Mouse (Mus musculus): Measurements from ENCODE around the gene Nfatc2ip. TPM values are rescaled to one million over a fixed set of nuclear protein-coding genes. Genes with fewer than 3 reads are reported as not detected.
A peak's percentile ranks its signal among the peaks of the same experiment; 100 is the strongest.

Gene Nfatc2ip
- polyA plus RNA-seq, 1 experiment from 2014 or later, result 3.2 TPM

DNA sequence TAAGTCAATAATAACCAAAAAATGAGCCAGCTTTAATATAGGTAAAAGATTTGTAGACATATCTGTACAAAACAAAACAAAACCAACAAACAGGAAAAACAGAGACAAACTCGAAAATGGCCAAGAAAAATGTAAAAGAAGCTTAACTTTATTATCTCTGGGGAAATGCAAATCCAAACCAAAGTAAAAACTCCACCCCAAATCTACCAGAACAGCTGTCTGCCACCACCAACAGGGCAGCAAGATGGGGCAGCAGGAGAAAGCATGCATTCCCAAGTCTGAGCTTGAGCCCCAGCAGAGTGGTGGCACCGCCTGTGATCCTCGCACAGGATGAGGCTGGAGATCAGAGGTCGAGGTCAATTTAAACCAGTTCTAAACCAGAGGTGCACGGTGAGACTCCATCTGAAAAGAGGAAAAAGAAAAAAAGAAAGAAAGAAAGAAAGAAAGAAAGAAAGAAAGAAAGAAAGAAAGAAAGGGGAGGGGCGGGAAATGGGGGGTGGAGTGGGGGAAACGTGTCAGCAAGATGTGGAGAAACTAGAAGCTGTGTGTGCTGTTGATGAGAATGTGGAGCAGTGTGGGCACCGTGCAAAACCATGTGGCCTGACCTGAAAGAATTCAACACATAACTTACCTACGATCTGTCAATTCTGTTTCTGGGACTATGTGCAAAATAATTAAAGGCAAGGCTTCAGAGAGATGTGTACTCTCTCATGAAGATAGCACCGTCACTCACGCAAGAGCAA, 43.1 kb downstream of the Nfatc2ip start:
- Histone ChIP-seq H3K9me3 (no peaks in the 10 kb centered on the region), H3K4me2 (no peak overlapping the region), H3K36me3 (no peaks in the 10 kb centered on the region), H3K27me3 (no peaks in the 10 kb centered on the region), H3K9ac (no peak overlapping the region), H3K4me1 (replicated peaks) (peaks cover 6% of the 10 kb centered on the region; the same call in 1 of the 2 replicates), H3K4me3 (no peak overlapping the region), H3K27ac (no peak overlapping the region)
- 72% methylated on average over 11 of the region's 11 CpGs for WGBS
- no peak for ATAC-seq (ENCODE audit: low FRiP score)

DNA sequence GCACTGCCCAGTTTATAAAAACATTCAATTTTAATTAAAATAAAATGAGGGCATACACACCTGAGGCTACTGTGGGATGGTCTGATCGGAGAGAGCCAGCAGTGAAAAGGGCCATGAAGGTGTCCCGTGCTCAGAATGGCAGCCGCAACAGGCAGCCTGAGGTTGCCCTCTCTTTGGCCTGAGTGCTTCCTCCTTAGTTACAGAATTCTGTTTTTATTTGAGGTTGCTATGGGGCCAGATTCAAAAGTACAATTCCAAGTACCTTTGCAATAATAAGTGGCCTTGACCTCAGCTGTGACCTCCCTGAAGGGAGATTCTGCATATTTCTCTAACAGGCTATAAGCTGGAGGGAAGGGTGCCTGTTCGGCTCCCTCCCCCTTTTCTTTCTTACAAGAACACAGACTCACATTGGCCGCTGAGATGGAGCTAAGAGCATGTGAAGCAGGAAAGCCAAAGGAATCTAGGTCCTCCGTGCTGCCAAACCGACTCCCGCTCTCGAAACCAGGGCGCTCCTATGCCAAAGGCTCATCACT, 45.1 kb downstream of the Nfatc2ip start:
- H3K4me1 ChIP-seq (replicated peaks), result peaks cover 6% of the 10 kb centered on the region; the same call in 1 of the 2 replicates
- H3K9me3 ChIP-seq, result no peaks in the 10 kb centered on the region
- H3K27ac ChIP-seq, result no peak overlapping the region
- 53% methylated on average over 10 of the region's 10 CpGs for whole genome bisulfite sequencing
- H3K9ac ChIP-seq, result 0 out of 2 replicates have a peak overlapping the region, but pooled peaks have one; percentile 0
- no peak for ATAC-seq (ENCODE audit: low FRiP score)
- no peaks in the 10 kb centered on the region for H3K27me3 ChIP-seq
- no peaks in the 10 kb centered on the region for H3K36me3 ChIP-seq
- H3K4me3 ChIP-seq, result peak overlapping the region; percentile 10; the same call in 1 of the 2 replicates
- H3K4me2 ChIP-seq, result peak overlapping the region; percentile 36; the same call in 1 of the 2 replicates

DNA sequence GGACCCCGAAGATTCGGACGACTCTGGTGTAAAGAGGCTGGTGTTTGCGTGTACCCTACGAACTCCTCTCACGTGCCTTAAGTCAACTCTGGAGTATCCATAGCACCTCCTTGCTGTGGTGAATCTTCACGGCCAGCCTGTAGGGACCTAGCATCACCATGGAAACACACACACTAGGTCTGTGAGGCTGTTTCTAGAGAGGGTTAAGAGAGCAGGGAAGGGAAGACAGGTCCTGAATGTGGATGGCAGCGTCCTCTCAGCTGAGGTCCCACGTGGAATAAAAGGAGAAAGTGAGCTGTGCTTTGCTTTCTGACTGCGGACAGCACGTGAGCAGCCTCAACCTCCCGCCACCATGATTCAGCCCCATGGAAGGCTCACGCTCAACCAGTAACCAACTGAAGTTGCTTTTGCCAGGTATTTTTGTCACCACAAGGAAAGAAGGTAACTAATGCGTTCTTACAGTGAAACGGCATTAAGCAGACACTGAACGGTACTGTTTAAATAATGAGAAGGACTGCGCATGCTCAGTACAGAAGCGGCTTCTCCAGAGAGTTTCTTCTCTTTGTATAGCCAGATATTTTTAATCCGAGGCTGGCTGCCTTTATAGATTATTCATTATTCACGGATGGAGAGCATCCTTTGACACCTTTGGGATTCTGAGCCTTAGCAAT, 45.7 kb downstream of the Nfatc2ip start:
- H3K4me1 ChIP-seq (replicated peaks), result peaks cover 6% of the 10 kb centered on the region; the same call in 1 of the 2 replicates
- 62% methylated on average over 20 of the region's 20 CpGs for WGBS
- H3K27me3 ChIP-seq, result no peaks in the 10 kb centered on the region
- peak overlapping the region; percentile 36 for H3K4me2 ChIP-seq
- H3K36me3 ChIP-seq, result no peaks in the 10 kb centered on the region
- no peak overlapping the region; the same call in 1 of the 2 replicates for H3K27ac ChIP-seq
- no peaks in the 10 kb centered on the region for H3K9me3 ChIP-seq
- ATAC-seq (ENCODE audit: low FRiP score), result no peak
- H3K9ac ChIP-seq, result 0 out of 2 replicates have a peak overlapping the region, but pooled peaks have one; percentile 0
- H3K4me3 ChIP-seq, result peak overlapping the region; percentile 10; the same call in 1 of the 2 replicates

DNA sequence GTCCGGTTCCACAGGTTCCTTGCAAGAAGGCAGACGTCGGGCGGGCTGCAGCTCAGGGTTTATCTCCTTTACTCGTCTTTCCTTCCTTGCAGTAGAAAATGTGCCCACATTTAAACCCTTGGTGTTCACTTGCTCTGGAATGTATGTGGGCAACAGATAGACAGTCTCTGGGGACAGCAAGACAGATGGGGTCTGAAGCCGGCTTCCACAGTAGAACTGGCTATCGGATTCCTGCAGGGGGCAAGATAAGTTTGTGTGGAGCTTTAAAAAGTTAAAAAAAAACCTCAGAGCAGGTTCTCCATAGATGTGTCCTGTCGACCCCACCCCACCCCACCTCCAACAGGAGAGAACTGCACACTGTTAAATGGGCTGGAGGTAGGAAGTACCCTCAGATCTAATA, 48.2 kb downstream of the Nfatc2ip start:
- Histone ChIP-seq H3K27ac (no peak overlapping the region), H3K9me3 (no peaks in the 10 kb centered on the region), H3K36me3 (no peaks in the 10 kb centered on the region), H3K4me2 (no peak overlapping the region), H3K4me1 (replicated peaks) (0 out of 2 replicates have a peak, but pooled peaks cover 6% of the 10 kb centered on the region), H3K27me3 (no peaks in the 10 kb centered on the region), H3K9ac (no peak overlapping the region), H3K4me3 (no peak overlapping the region)
- 76% methylated on average over 8 of the region's 8 CpGs for WGBS
- ATAC-seq (ENCODE audit: low FRiP score), result no peak

DNA sequence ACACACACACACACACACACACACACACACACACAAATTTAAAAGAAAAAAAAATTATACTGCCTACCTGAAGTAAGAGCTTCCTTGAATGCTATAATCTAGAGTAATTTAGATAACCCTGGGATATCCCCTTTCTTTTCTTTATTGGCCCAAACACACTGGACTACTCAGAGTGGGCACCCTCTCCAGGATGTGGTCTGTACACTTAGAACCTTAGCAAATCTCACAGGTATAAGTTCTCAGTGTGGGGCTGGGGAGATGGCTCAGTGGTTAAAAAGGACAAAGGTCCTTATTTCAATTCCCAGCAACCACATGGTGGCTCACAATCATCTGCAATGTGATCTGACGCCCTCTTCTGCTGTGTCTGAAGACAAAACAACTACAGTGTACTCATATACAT, 49.4 kb downstream of the Nfatc2ip start:
- 0 out of 2 replicates have a peak, but pooled peaks cover 6% of the 10 kb centered on the region for H3K4me1 ChIP-seq (replicated peaks)
- WGBS, result 59% methylated on average over 1 of the region's 1 CpGs
- H3K4me3 ChIP-seq, result no peak overlapping the region
- H3K27me3 ChIP-seq, result no peaks in the 10 kb centered on the region
- H3K9ac ChIP-seq, result no peak overlapping the region
- ATAC-seq (ENCODE audit: low FRiP score), result no peak
- H3K27ac ChIP-seq, result no peak overlapping the region
- no peak overlapping the region for H3K4me2 ChIP-seq
- no peaks in the 10 kb centered on the region for H3K9me3 ChIP-seq
- no peaks in the 10 kb centered on the region for H3K36me3 ChIP-seq

DNA sequence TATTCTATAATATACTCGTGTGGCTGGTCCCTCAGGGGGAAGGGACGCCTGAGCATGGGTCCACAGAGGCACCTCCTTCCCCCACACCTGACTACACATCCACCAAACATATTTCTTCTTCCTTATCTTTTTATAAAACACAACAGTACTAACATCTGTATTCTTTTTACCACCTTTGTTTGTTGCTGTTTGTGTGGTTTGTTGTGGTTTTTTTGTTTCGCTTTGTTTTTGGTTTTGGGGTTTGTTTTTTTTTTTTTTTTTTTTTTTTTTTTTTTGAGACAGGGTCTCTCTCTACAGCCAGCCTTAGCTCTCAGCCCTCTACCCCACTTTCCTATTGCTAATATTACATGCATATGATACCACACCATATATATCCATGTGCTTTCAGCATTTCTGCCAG, 50.6 kb downstream of the Nfatc2ip start:
- no peak overlapping the region for H3K4me2 ChIP-seq
- H3K27ac ChIP-seq, result no peak overlapping the region
- no peaks in the 10 kb centered on the region for H3K9me3 ChIP-seq
- no peak overlapping the region for H3K9ac ChIP-seq
- no peaks in the 10 kb centered on the region for H3K27me3 ChIP-seq
- H3K4me3 ChIP-seq, result no peak overlapping the region
- H3K4me1 ChIP-seq (replicated peaks), result no peaks in the 10 kb centered on the region
- 54% methylated on average over 3 of the region's 3 CpGs for WGBS
- no peaks in the 10 kb centered on the region for H3K36me3 ChIP-seq
- no peak for ATAC-seq (ENCODE audit: low FRiP score)

DNA sequence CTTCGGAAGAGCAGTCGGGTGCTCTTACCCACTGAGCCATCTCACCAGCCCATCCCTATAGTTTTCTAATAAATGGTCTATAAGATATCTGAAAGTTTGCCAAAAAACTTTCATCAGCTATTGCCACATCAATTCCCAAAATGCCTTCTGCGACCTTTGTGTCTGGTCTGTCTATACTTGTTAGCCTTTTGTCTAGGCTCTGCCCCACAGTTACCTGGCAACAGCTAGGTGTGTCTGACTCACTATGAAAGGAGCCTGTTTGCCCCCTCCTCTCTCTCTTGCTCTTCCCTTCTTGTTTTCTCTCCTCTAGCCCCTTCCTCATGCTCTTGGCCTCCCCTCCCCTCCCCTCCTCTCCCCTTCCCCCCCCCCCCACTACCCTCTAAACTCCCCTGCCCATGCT, 51.0 kb downstream of the Nfatc2ip start:
- H3K9me3 ChIP-seq, result no peaks in the 10 kb centered on the region
- no peak overlapping the region for H3K4me3 ChIP-seq
- 0 out of 2 replicates have a peak, but pooled peaks cover 3% of the 10 kb centered on the region for H3K27me3 ChIP-seq
- ATAC-seq (ENCODE audit: low FRiP score), result no peak
- no peak overlapping the region for H3K27ac ChIP-seq
- H3K4me2 ChIP-seq, result no peak overlapping the region
- no peak overlapping the region for H3K9ac ChIP-seq
- no peaks in the 10 kb centered on the region for H3K36me3 ChIP-seq
- WGBS, result 80% methylated on average over 3 of the region's 3 CpGs
- no peaks in the 10 kb centered on the region for H3K4me1 ChIP-seq (replicated peaks)

DNA sequence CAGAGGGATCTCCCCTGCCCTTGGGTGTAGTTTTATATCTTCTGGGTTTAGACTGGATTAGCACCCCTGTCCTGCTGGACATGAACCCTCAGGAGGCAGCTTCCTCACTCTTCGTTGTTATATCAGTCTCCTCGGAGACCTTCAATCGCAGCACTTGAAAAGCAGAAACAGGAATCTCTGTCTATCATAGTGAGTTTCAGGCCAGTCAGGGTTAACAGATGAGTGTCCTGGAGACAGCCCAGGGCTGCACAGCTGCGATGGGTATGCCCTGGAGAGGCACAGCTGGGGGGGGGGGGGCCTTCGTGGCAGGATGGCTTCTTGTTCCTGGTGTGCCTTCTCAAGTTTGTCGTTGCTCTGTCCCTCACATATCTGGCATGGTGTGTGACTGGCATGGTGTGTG, 55.6 kb downstream of the Nfatc2ip start:
- ATAC-seq (ENCODE audit: low FRiP score), result no peak
- H3K27me3 ChIP-seq, result 0 out of 2 replicates have a peak, but pooled peaks cover 3% of the 10 kb centered on the region
- no peaks in the 10 kb centered on the region for H3K9me3 ChIP-seq
- no peaks in the 10 kb centered on the region for H3K36me3 ChIP-seq
- no peak overlapping the region for H3K9ac ChIP-seq
- no peaks in the 10 kb centered on the region for H3K4me1 ChIP-seq (replicated peaks)
- no peak overlapping the region for H3K27ac ChIP-seq
- no peak overlapping the region for H3K4me2 ChIP-seq
- WGBS, result 63% methylated on average over 6 of the region's 6 CpGs
- H3K4me3 ChIP-seq, result no peak overlapping the region

DNA sequence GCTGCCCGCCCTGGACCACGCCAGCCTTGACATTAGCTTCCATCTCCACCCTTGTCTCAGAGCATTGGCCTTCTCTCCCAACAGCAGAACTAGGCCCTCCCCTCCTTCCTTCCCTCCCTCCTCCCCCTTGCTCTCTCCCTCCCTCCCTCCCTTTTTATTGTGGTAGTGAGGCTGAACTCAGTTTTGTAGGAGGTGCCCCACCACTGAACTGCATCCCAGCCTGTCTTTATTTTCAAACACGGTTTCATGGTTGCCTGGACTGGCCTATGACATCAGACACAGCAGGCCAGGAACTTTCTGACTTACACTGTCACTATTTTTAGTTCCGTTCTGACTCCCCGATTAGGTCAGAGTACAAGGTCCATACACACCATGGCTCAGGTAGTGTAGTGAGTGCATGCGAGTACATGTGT, 56.3 kb downstream of the Nfatc2ip start:
- no peak overlapping the region for H3K9ac ChIP-seq
- H3K27me3 ChIP-seq, result 0 out of 2 replicates have a peak, but pooled peaks cover 3% of the 10 kb centered on the region
- H3K4me2 ChIP-seq, result no peak overlapping the region
- no peak overlapping the region for H3K4me3 ChIP-seq
- no peaks in the 10 kb centered on the region for H3K4me1 ChIP-seq (replicated peaks)
- no peak for ATAC-seq (ENCODE audit: low FRiP score)
- 84% methylated on average over 6 of the region's 6 CpGs for WGBS
- no peak overlapping the region for H3K27ac ChIP-seq
- no peaks in the 10 kb centered on the region for H3K36me3 ChIP-seq
- no peaks in the 10 kb centered on the region for H3K9me3 ChIP-seq

DNA sequence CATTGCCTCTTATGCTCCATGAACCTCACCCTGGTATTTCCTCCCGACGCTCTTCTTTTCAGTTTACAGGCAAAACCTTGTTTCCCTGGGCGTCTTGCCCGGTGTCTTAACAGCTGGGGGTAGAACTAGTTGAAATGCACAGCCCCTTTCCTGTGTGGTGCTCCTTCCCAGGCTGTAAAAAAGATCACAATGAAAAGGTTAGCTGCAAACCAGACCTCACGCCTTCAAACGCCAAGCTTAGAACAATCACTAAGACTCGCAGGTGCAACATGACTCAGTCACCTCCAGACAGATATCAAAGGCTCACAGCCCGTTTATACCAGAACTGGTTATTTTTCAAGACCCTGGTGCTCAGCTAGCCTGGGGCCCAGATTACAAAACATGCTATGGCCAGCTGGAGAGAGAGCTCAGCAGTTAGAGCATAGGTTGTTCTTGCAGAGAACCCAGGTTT, 57.0 kb downstream of the Nfatc2ip start:
- ATAC-seq (ENCODE audit: low FRiP score), result no peak
- Histone ChIP-seq H3K36me3 (no peaks in the 10 kb centered on the region), H3K27me3 (0 out of 2 replicates have a peak, but pooled peaks cover 3% of the 10 kb centered on the region), H3K4me1 (replicated peaks) (no peaks in the 10 kb centered on the region), H3K9ac (no peak overlapping the region), H3K27ac (no peak overlapping the region), H3K4me2 (no peak overlapping the region), H3K9me3 (no peaks in the 10 kb centered on the region), H3K4me3 (no peak overlapping the region)
- 74% methylated on average over 8 of the region's 8 CpGs for whole genome bisulfite sequencing

DNA sequence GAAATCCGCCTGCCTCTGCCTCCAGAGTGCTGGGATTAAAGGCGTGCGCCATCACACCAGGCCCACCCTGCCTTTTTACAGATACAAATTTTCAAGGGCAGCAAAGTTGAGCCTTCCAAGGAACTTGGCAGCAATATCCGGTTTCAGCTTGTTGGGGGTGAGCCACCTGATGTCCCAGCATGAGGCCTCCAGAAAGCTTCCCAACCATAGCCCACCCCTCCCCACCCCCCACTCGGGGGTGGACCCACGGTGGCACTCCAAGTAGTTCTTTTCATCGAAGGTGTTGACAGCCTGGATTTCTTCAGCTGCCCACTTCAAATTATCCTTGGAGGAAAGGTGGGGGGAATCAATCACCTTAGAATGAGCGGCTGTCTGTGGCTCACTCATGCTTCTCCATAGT, 57.6 kb downstream of the Nfatc2ip start:
- ATAC-seq (ENCODE audit: low FRiP score), result no peak
- 0 out of 2 replicates have a peak, but pooled peaks cover 3% of the 10 kb centered on the region for H3K27me3 ChIP-seq
- no peak overlapping the region for H3K9ac ChIP-seq
- no peak overlapping the region for H3K27ac ChIP-seq
- H3K4me2 ChIP-seq, result no peak overlapping the region
- no peaks in the 10 kb centered on the region for H3K4me1 ChIP-seq (replicated peaks)
- H3K9me3 ChIP-seq, result no peaks in the 10 kb centered on the region
- no peaks in the 10 kb centered on the region for H3K36me3 ChIP-seq
- H3K4me3 ChIP-seq, result no peak overlapping the region
- 88% methylated on average over 8 of the region's 8 CpGs for WGBS

DNA sequence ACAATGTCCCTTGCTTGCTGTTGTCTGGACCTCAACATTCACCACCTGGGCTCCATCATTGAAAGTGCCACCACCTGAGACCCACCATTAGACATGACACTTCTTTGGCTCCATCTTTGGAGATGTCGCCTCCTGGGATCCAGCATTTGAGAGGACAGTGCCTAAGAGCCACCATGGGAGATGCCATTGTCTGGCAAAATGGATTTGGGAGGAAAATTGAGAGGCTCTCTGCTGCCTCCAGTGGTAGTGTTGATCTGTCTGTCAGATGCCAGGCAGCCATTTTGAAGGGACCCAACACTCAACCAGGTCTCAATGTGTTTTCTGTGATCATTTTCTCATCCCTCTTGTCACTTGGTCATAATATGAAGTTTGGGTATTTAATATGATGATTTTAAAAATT, 61.0 kb downstream of the Nfatc2ip start:
- no peak for ATAC-seq (ENCODE audit: low FRiP score)
- Histone ChIP-seq H3K36me3 (no peaks in the 10 kb centered on the region), H3K4me1 (replicated peaks) (no peaks in the 10 kb centered on the region)

More for the DNA sequence above, 61.0 kb downstream of the Nfatc2ip start:
- Histone ChIP-seq H3K27me3 (0 out of 2 replicates have a peak, but pooled peaks cover under 1% of the 10 kb centered on the region), H3K27ac (no peak overlapping the region), H3K4me2 (no peak overlapping the region), H3K4me3 (no peak overlapping the region), H3K9ac (no peak overlapping the region), H3K9me3 (no peaks in the 10 kb centered on the region)
- 97% methylated on average over 1 of the region's 1 CpGs for WGBS

All from hindbrain, embryonic 13.5 days (tissue).